Mouse (Mus musculus): ENCODE results near the gene Phactr4. TPM values are rescaled to one million over a fixed set of nuclear protein-coding genes. Genes with fewer than 3 reads are reported as not detected.

Phactr4 gene
- 19.5 TPM for total RNA-seq (2023)

DNA sequence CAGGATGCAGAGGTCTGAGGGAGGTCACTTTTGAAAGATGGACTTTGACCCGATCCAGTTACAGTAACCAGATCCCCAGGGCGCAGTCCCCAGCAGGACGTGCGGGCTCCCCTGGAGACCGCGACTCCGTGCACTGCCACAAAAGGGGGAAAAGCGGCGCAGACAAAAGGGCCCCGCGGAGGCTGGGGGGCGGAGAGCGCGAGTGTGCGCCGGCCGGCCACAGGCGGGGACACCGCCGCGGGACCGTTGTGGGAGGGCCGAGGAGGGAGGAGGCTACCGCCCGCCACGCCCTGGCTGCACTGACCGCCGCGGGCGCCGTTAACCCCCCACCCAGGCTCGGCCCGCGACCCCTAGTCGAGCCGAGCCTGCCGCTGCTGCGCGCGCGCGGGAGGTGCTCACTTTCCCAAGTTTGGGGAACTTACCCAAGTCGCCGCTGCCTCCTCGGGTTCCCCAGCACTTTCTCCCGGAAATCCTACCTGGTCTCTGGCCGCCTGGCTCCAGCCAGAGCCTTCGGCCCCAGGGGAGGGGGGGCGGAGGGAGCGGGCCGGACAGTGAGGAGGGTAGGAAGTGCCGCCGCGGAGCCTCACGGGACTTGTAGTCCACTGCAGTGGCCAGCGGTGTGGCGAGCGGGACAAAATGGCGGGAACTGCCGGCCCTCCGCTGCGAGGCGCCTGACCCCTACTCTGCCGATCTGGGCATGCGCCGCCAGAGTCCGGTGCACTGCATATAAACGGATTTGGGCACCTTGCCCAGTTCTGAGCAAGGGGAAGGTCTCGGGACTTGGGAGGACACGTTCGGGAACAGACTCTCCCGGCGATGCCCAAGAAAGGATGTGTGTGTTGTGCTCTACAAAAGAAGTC, at the start of gene Phactr4:
Gene Phactr4 (minus strand): TSS at position 567 of the 860 bp plus-strand sequence.

DNA sequence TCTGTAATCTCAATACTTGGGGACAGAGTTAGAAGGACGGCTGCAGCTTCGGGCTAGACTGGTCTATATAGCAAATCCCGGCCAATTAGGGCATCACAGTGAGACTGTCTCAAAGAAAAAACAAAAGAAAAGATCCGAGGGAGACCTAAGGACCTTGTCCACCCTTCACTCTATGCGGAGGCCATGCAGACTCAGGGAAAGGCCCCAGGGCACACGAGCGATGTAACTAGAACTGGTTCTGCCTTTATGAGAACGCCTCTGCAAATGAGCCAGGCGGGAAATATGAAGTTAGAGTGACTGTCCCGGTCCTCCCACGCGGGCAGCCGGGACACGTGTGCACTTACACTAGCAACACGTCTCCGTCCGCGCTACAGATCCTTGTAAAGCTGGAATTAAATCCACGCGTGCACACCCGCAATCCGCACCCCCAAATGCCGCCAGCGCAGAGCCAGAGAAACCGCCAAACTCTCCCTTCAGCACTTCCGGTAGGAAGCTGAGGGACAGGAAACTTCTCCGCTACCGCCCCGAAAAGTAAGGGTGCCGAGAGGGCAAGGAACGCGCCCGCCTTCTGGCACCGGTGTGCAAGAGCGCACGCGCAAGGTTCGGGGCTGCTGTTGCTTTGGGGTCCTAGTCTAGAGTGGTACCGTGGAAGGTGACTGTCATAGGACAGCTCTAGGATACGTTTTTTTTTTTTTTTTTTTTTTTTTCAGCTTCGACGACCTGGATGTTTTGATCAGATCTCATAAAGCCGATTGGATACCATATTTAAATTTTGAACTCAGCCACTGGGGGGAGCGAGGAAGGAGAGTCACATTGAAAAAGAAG, 41.4 kb upstream of the Phactr4 start, which contains the start of gene Med18:
Gene Med18 (minus strand): TSS at position 492 of the 825 bp plus-strand sequence.

DNA sequence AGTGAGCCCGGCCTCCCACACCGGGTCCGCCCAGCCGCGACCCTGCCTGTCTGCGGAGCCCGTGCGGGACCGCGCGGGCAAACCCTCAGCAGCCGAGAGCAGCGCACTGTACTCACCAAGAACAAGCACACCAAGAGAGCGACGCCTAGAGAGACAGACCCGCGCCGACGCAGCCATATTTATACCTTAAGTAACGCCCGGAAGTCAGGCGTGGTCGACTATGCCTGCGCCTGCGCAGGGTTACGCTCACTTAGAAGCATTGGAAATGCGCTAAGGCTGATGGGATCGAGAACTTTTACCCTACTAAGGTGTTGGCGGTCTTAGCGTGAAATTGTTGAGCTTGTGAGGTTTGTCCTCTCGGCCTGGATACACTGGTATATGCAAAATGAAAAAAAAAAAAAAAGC, 68.8 kb downstream of the Phactr4 start, which contains the start of gene Rcc1:
Gene Rcc1 (minus strand): TSS at position 125 of the 405 bp plus-strand sequence.

DNA sequence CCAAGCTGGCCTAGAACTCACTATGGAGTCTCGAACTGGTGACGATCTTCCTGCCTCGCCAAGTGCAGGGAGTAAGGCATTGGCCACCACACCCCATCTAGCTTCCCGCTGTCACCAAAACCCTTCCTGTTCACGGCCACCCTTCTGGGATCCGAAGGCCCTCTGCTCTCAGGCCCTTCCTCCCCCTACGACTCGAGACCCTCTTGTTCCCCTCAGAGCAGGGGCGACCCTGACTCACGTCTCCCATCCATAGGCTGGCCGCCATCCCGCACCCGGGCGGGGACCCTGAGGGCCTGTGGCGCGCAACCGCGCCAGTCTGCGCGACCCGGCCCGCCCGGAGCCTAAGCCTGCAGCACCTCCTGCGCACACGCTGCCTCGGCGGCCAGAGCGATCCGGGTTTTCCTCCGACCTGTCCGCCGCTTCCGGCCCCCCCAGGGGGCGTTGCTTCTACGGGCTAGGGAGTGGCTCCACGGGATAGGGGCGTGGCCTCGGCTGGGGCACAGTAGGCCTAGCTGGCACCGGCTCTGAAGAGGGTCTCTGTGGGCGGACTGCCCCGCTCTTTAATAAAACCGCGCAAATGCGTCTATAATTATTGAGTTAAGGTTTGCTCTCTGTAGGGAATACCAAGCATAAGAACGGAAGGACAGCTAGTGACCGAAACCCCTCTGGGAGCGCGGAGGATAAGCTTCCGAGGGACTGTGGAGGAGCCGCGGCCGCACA, 93.0 kb downstream of the Phactr4 start, which contains the start of gene Trnau1ap:
Gene Trnau1ap (minus strand): TSS at position 424 of the 720 bp plus-strand sequence.

Other genes with a start within 250 kb of the Phactr4 start
- gene Ythdf2, start 210.2 kb downstream of the Phactr4 start, total RNA-seq (2023) = 78.5 TPM
- 37.3 TPM for gene Gmeb1, start 160.9 kb downstream of the Phactr4 start, total RNA-seq (2023)
- 40.5 TPM for gene Taf12, start 148.1 kb downstream of the Phactr4 start, total RNA-seq (2023)
- gene Rab42, start 119.1 kb downstream of the Phactr4 start, total RNA-seq (2023) = not detected
- 30.4 TPM for gene Trnau1ap, start 93.0 kb downstream of the Phactr4 start, total RNA-seq (2023)
- gene Rcc1, start 68.9 kb downstream of the Phactr4 start, total RNA-seq (2023) = 16.5 TPM
- gene Med18, start 41.4 kb upstream of the Phactr4 start, total RNA-seq (2023) = 11.4 TPM
- 8.5 TPM for gene Sesn2, start 88.0 kb upstream of the Phactr4 start, total RNA-seq (2023)
- 48.9 TPM for gene Atpif1, start 111.2 kb upstream of the Phactr4 start, total RNA-seq (2023)
- 95.7 TPM for gene Dnajc8, start 113.1 kb upstream of the Phactr4 start, total RNA-seq (2023)
- gene Ptafr, start 141.6 kb upstream of the Phactr4 start, total RNA-seq (2023) = 0.68 TPM
- gene Eya3, start 216.5 kb upstream of the Phactr4 start, total RNA-seq (2023) = 51.1 TPM